In genomic region chr11:99165031-99165752, GRCm38 (mm10) we compare ENCODE assay signal across 18 mouse cellular contexts. TPM values are rescaled to one million over a fixed set of nuclear protein-coding genes. Genes with fewer than 3 reads are reported as not detected.
"Had no signal": no experiment of that assay in that cellular context is flagged by ENCODE, and none has a peak within 500 bp of the region (broad histone marks: within the 10 kb centered on the region; RNA-seq: fewer than 3 reads in every experiment).

No protein-coding gene starts in this region.

- H3K4me1 ChIP-seq: midbrain, embryonic 13.5 days; neural tube, embryonic 13.5 days had no signal

- H3K4me3 ChIP-seq: limb, embryonic 13.5 days; midbrain, embryonic 13.5 days; neural tube, embryonic 13.5 days had no signal

- H3K9me3 ChIP-seq: limb, embryonic 13.5 days; midbrain, embryonic 13.5 days; neural tube, embryonic 13.5 days had no signal

- DNase-seq: kidney, adult 8-10 months; kidney, postnatal 36 days; layer of hippocampus, adult 9-11 months; layer of hippocampus, postnatal 36 days; lung, adult 18-20 months; lung, postnatal 10 days; retina, postnatal 1 day; right cerebral cortex, postnatal 4 days; spleen, adult 18-20 months had no signal

- H3K9ac ChIP-seq: limb, embryonic 13.5 days; liver, embryonic 14.5 days; midbrain, embryonic 13.5 days; neural tube, embryonic 13.5 days had no signal

- ATAC-seq: intestine, postnatal 0 days; midbrain, embryonic 13.5 days had no signal

- H3K36me3 ChIP-seq: limb, embryonic 13.5 days; midbrain, embryonic 13.5 days; neural tube, embryonic 13.5 days had no signal

- H3K27me3 ChIP-seq: limb, embryonic 13.5 days; midbrain, embryonic 13.5 days; neural tube, embryonic 13.5 days had no signal

- H3K27ac ChIP-seq: limb, embryonic 13.5 days; liver, embryonic 14.5 days; macrophage; midbrain, embryonic 13.5 days; neural tube, embryonic 13.5 days; stomach, postnatal 0 days had no signal

- H3K4me2 ChIP-seq: limb, embryonic 13.5 days; midbrain, embryonic 13.5 days; neural tube, embryonic 13.5 days had no signal

RNA-seq across cellular contexts. Expression of gene Ccr7, which starts 10.3 kb away (rescaled TPM):
- total RNA-seq: layer of hippocampus, adult 18-20 months; layer of hippocampus, postnatal 36 days; left cerebral cortex, postnatal 36 days had no signal
- polyA plus RNA-seq: midbrain, embryonic 13.5 days; neural tube, embryonic 13.5 days had no signal
